Mouse (Mus musculus): ENCODE measurements around the gene Atp11c.

GRCm38 (mm10) chrX:60592598-60592997, at the start of gene Atp11c:
- TF ChIP-seq CTCF (IDR thresholded peaks at IDR 0.05; ENCODE audit: insufficient read depth, low read length) (no peak), POLR2A (IDR thresholded peaks at IDR 0.05; ENCODE audit: borderline replicate concordance, extremely low read depth, low read depth, low read length) (no peak)

All from lung, adult 2 months (tissue).